Mouse (Mus musculus): ENCODE measurements at regions not wholly inside any gene's neighbourhood (a gene's known extent, or its start where the extent isn't known, plus 50 kb on each side); places are given as distances from the start of the nearest gene placed in this dataset.

DNA sequence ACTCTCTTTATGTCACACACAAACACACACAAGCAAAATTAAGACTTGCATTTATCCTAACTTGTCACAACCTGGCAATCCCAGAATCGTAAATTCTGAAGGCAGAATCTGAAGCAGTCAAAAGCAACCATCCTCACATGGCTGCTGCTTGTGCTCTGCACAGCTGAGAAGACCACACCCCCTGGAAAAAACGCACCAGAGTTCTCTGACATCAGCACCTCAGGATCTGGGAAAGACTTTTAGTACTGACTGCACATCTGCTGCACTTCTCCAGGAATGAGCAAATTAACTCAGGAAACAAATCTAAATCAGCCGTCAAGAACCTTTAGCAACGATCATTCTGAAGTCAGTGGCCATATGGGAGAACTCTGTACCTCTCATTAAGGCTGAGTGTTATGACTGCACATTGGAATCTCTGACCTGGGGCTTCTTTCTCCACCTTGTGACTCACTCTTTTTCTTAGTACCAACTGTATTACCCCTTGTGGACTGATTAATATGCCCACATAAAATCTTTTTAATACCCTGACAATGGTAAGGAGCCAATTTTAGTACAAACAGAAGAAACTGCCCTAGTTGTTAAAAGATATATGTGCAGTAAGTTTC, 248.1 kb upstream of the Akirin2 start:
- 35% methylated on average over 4 of the region's 4 CpGs for WGBS
- TF ChIP-seq POLR2A (IDR thresholded peaks at IDR 0.05; ENCODE audit: low read depth, low read length) (no peak), CTCF (conservative IDR thresholded peaks at IDR 0.05; ENCODE audit: insufficient read depth, insufficient read length, low read depth, low read length) (no peak)
- H3K4me1 ChIP-seq (ENCODE audit: control insufficient read depth, insufficient read depth, low read length): no peaks in the 10 kb centered on the region

DNA sequence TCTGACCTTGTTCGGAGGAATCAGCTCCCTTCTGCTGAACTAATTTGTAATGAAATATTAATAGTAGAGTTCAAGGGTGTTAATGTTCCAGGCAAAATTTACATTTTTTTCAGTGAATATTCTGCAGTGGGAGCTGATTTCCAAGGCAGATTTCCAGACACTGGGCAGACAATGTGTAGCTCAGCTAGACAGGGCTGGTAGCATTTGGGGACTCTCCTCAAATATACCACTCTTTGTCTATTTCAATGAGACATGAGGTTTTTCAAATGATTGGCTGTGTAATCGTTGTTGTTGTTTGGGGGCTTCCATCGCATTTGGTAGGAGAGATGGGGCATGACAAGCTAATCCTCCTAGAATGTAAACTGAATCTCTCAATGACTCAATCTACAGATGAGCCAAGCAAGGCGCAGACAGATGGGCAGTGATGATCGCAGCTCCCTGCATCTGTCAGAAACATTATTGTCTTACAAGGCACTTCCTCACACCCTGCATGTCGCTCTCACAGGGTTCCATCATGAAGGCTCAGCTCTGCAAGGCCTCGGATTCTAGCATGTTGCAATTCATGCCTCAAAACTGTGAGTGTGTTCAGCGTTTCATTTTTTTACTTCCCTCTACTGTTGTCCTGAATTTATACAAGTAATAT, 241.7 kb upstream of the Akirin2 start:
- H3K4me3 ChIP-seq (ENCODE audit: insufficient read depth, low read depth, low read length): no peak overlapping the region
- no peak overlapping the region for H3K27ac ChIP-seq (ENCODE audit: insufficient read depth, low read depth, low read length)
- no peaks in the 10 kb centered on the region for H3K27me3 ChIP-seq (replicated peaks; ENCODE audit: control insufficient read depth, insufficient read depth, low read length)
- TF ChIP-seq CTCF (conservative IDR thresholded peaks at IDR 0.05; ENCODE audit: insufficient read depth, insufficient read length, low read depth, low read length) (no peak), POLR2A (IDR thresholded peaks at IDR 0.05; ENCODE audit: low read depth, low read length) (no peak)
- WGBS: 86% methylated on average over 8 of the region's 8 CpGs
- DNase-seq: no peak
- H3K36me3 ChIP-seq (ENCODE audit: control insufficient read depth, insufficient read depth, low read length): no peaks in the 10 kb centered on the region
- no peaks in the 10 kb centered on the region for H3K4me1 ChIP-seq (ENCODE audit: control insufficient read depth, insufficient read depth, low read length)

More for the DNA sequence above, 248.1 kb upstream of the Akirin2 start:
- Histone ChIP-seq H3K4me3 (ENCODE audit: insufficient read depth, low read depth, low read length) (no peak overlapping the region), H3K27ac (ENCODE audit: insufficient read depth, low read depth, low read length) (no peak overlapping the region), H3K27me3 (replicated peaks; ENCODE audit: control insufficient read depth, insufficient read depth, low read length) (no peaks in the 10 kb centered on the region), H3K36me3 (ENCODE audit: control insufficient read depth, insufficient read depth, low read length) (no peaks in the 10 kb centered on the region)
- no peak for DNase-seq

DNA sequence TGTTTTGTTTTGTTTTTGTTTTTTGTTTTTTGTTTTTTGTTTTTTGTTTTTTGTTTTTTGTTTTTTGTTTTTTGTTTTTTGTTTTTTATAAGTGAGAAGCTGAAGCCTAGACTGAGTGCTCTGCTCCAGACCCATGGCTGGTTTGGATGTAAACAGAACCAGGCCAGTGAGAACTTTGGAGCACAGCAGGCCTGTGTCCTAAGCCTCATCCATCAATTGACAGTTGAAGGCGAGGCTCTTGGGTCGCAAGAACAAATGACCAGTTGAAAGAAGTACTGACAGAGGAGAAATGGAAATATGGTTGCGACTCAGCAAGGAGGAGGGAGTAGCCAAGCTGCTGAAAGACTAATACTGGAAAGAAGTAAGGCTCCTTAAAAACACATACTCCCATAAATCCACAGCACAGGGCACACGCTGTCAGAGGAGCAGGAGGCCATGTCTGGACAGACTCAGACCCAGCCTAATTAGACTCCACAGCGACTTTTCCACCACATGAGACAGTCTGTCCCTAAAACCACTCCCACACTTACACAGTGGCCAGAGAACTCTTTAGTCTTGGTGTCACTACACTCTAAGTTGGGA, 240.6 kb upstream of the Akirin2 start:
- H3K27me3 ChIP-seq (replicated peaks; ENCODE audit: control insufficient read depth, insufficient read depth, low read length): no peaks in the 10 kb centered on the region
- no peaks in the 10 kb centered on the region for H3K36me3 ChIP-seq (ENCODE audit: control insufficient read depth, insufficient read depth, low read length)
- no peak for DNase-seq
- H3K27ac ChIP-seq (ENCODE audit: insufficient read depth, low read depth, low read length): no peak overlapping the region
- no peak overlapping the region for H3K4me3 ChIP-seq (ENCODE audit: insufficient read depth, low read depth, low read length)
- 26% methylated on average over 5 of the region's 5 CpGs for WGBS
- no peaks in the 10 kb centered on the region for H3K4me1 ChIP-seq (ENCODE audit: control insufficient read depth, insufficient read depth, low read length)
- TF ChIP-seq POLR2A (IDR thresholded peaks at IDR 0.05; ENCODE audit: low read depth, low read length) (no peak), CTCF (conservative IDR thresholded peaks at IDR 0.05; ENCODE audit: insufficient read depth, insufficient read length, low read depth, low read length) (no peak)

DNA sequence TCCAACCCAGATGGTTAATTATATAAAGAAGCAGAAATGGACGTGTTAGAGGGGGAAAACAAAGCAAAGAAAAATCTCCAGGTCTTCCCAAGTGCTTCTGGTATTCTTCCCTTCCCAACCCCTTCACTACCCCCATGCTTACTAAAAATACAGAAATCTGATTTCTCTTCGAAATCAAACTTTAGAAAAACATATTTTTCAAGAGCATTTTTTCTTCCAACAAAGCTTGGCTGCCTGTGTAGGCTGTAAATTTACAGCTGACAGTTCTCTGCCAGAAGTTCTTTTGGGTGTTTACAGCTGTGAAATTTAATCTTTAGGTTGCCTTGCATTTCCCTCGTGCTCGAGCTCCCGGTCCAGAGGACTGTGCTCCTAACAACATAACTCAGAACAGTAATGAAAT, 234.9 kb upstream of the Akirin2 start:
- no peak overlapping the region for H3K4me3 ChIP-seq (ENCODE audit: insufficient read depth, low read depth, low read length)
- no peaks in the 10 kb centered on the region for H3K27me3 ChIP-seq (replicated peaks; ENCODE audit: control insufficient read depth, insufficient read depth, low read length)
- H3K4me1 ChIP-seq (ENCODE audit: control insufficient read depth, insufficient read depth, low read length): no peaks in the 10 kb centered on the region
- TF ChIP-seq CTCF (conservative IDR thresholded peaks at IDR 0.05; ENCODE audit: insufficient read depth, insufficient read length, low read depth, low read length) (no peak), POLR2A (IDR thresholded peaks at IDR 0.05; ENCODE audit: low read depth, low read length) (no peak)
- no peak overlapping the region for H3K27ac ChIP-seq (ENCODE audit: insufficient read depth, low read depth, low read length)
- WGBS: 10% methylated on average over 5 of the region's 5 CpGs
- DNase-seq: no peak
- no peaks in the 10 kb centered on the region for H3K36me3 ChIP-seq (ENCODE audit: control insufficient read depth, insufficient read depth, low read length)

DNA sequence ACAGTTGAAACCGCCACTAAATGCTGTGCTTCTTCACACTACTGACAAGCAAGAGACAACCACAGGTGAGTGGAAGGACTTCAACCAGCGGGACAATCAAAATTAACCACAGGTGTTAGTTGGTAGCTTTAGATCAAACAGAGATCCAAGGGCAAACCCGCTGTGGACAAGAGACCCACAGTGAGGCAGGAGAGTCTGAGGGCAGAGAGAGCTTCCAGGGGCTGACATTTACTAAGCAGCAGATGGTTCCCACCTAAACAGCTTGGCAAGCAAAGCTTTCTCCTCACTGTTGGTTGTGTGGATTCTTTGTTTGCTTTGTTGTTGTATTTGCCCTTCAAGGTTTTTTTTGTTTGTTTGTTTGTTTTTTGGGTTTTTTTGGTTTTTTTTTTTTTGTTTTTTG, 227.9 kb upstream of the Akirin2 start:
- Histone ChIP-seq H3K27ac (ENCODE audit: insufficient read depth, low read depth, low read length) (no peak overlapping the region), H3K4me1 (ENCODE audit: control insufficient read depth, insufficient read depth, low read length) (no peaks in the 10 kb centered on the region), H3K36me3 (ENCODE audit: control insufficient read depth, insufficient read depth, low read length) (no peaks in the 10 kb centered on the region), H3K4me3 (ENCODE audit: insufficient read depth, low read depth, low read length) (no peak overlapping the region), H3K27me3 (replicated peaks; ENCODE audit: control insufficient read depth, insufficient read depth, low read length) (no peaks in the 10 kb centered on the region)
- 80% methylated on average over 3 of the region's 3 CpGs for WGBS
- TF ChIP-seq CTCF (conservative IDR thresholded peaks at IDR 0.05; ENCODE audit: insufficient read depth, insufficient read length, low read depth, low read length): no peak
- TF ChIP-seq POLR2A (IDR thresholded peaks at IDR 0.05; ENCODE audit: low read depth, low read length): no peak
- DNase-seq: no peak

DNA sequence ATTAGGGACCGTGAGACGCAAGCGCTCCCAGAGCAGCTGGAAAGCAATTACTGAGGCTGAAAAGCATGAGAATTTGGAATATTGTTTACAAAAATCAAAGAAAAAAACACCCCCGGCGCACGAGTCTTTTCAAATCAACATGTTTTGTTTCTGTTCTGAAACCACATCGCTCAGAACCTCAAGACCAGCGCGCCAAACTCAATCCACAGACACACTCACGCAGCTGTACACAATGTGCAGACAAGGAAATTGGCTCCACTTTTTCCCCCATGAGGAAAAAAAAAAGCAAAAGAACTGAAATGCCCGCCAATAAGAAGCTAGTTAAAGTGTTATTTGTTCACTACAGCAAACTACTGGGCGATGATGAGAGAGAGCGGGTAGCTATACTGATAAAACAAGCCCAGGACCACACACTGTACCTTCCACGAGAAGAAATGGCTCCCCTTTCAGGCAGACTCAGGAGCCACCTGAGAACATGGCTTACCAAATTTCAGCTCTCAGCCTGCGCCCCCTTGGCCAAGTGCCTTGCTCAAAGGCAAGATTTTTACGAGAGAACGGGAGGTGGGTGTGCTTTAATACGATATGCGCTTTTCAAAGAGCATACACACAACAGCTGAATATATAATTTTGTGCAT, 222.5 kb upstream of the Akirin2 start:
- no peaks in the 10 kb centered on the region for H3K27me3 ChIP-seq (replicated peaks; ENCODE audit: control insufficient read depth, insufficient read depth, low read length)
- WGBS: 78% methylated on average over 19 of the region's 19 CpGs
- no peak for TF ChIP-seq POLR2A (IDR thresholded peaks at IDR 0.05; ENCODE audit: low read depth, low read length)
- no peaks in the 10 kb centered on the region for H3K36me3 ChIP-seq (ENCODE audit: control insufficient read depth, insufficient read depth, low read length)
- H3K4me1 ChIP-seq (ENCODE audit: control insufficient read depth, insufficient read depth, low read length): no peaks in the 10 kb centered on the region
- H3K4me3 ChIP-seq (ENCODE audit: insufficient read depth, low read depth, low read length): no peak overlapping the region
- no peak overlapping the region for H3K27ac ChIP-seq (ENCODE audit: insufficient read depth, low read depth, low read length)
- no peak for DNase-seq

Data from kidney, adult 2 months (tissue).